Mouse (Mus musculus): ENCODE measurements around the gene Fry. TPM values are rescaled to one million over a fixed set of nuclear protein-coding genes. Genes with fewer than 3 reads are reported as not detected.

The Fry gene
- polyA plus RNA-seq, 1 experiment from 2014 or later, result 7.1 TPM

- 68% methylated on average over 11 of the region's 11 CpGs for WGBS
- Histone ChIP-seq H3K27ac (no peak overlapping the region), H3K9me3 (no peaks in the 10 kb centered on the region), H3K36me3 (no peaks in the 10 kb centered on the region), H3K27me3 (replicated peaks) (no peaks in the 10 kb centered on the region), H3K9ac (no peak overlapping the region), H3K4me2 (replicated peaks) (no peak overlapping the region), H3K4me3 (replicated peaks) (no peak overlapping the region), H3K4me1 (replicated peaks) (peaks cover 12% of the 10 kb centered on the region)
- ATAC-seq, result no peak
Measured at GRCm38 (mm10) chr5:150294306-150294705, 175.9 kb downstream of the Fry start.

GRCm38 (mm10) chr5:150295096-150295495, 176.7 kb downstream of the Fry start:
- H3K27ac ChIP-seq, result peak overlapping the region; percentile 51; the same call in 1 of the 2 replicates
- H3K9me3 ChIP-seq, result no peaks in the 10 kb centered on the region
- ATAC-seq, result peak; percentile 59
- no peaks in the 10 kb centered on the region for H3K36me3 ChIP-seq
- WGBS, result 53% methylated on average over 11 of the region's 11 CpGs
- H3K4me3 ChIP-seq (replicated peaks), result no peak overlapping the region
- H3K4me2 ChIP-seq (replicated peaks), result 0 out of 2 replicates have a peak overlapping the region, but pooled peaks have one; percentile 29
- peaks cover 12% of the 10 kb centered on the region for H3K4me1 ChIP-seq (replicated peaks)
- H3K27me3 ChIP-seq (replicated peaks), result no peaks in the 10 kb centered on the region
- H3K9ac ChIP-seq, result no peak overlapping the region

DNA sequence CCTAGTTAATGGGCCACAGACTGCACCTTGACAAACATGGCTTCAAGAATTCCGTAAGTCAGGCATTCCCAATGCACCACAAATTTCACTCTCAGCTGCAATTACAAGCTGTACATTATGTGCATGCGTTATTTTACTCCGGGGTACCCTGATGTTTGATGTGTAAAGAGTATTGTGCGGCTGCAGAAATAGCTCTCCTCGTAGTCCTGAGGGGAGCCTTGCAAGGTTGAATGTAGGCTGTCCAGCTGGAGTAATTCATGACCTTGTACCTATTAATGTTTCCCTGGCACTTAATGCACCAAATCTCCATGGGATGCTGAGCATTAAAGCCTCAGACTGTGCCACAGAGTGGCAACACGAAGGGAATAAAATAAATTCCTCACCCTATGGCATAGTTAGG, 180.5 kb downstream of the Fry start:
- H3K9me3 ChIP-seq, result no peaks in the 10 kb centered on the region
- ATAC-seq, result no peak
- 73% methylated on average over 6 of the region's 6 CpGs for WGBS
- no peak overlapping the region for H3K4me3 ChIP-seq (replicated peaks)
- H3K9ac ChIP-seq, result no peak overlapping the region
- H3K27ac ChIP-seq, result no peak overlapping the region
- no peaks in the 10 kb centered on the region for H3K36me3 ChIP-seq
- peaks cover 8% of the 10 kb centered on the region; the same call in 1 of the 2 replicates for H3K4me1 ChIP-seq (replicated peaks)
- no peak overlapping the region for H3K4me2 ChIP-seq (replicated peaks)
- H3K27me3 ChIP-seq (replicated peaks), result no peaks in the 10 kb centered on the region

DNA sequence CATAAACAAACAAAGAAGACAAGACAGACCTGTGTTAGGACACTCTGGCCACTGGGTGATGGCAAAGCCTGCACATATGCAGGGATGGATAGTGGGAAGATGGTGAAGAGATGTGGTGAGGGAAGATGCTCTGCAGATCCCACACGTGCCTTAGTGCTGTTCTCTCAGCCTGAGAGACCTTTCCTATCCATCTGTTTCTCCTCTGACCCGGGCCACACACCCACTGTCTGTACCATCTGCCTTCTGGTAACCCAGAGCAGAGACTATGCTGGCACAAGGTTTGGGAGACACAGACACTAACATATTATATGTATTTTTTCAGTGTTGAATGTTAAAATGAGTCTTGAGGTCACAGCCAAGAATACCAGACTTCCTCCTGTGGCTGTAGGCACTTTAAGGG, 183.7 kb downstream of the Fry start:
- 69% methylated on average over 2 of the region's 2 CpGs for WGBS
- Histone ChIP-seq H3K4me3 (replicated peaks) (no peak overlapping the region), H3K9me3 (no peaks in the 10 kb centered on the region), H3K9ac (no peak overlapping the region), H3K36me3 (no peaks in the 10 kb centered on the region), H3K27me3 (replicated peaks) (no peaks in the 10 kb centered on the region), H3K4me1 (replicated peaks) (no peaks in the 10 kb centered on the region), H3K27ac (no peak overlapping the region), H3K4me2 (replicated peaks) (no peak overlapping the region)
- ATAC-seq, result no peak

DNA sequence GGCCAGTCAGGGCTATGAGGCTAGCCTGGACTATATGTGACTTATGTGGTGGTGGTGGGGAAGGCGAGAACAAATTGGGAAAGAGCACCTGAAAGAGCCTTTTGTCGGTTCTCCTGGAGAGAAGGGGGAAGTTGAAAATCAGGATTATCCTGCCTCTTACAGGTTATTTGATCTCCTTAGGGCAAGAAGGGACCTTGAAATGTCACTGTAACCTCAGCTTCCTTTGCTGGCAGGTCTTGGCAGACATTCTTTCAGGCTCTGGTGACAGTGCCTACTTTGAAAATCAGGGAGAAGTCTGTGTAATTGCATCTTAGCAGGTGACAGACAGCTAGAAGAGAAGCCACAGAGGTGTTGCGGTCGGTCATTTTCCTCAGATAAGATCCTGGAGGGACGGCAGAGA, 184.6 kb downstream of the Fry start:
- whole genome bisulfite sequencing, result 73% methylated on average over 5 of the region's 5 CpGs
- no peaks in the 10 kb centered on the region for H3K36me3 ChIP-seq
- ATAC-seq, result no peak

GRCm38 (mm10) chr5:150306497-150306896, 188.1 kb downstream of the Fry start:
- H3K36me3 ChIP-seq, result no peaks in the 10 kb centered on the region

More for the DNA sequence above, 184.6 kb downstream of the Fry start:
- Histone ChIP-seq H3K4me3 (replicated peaks) (no peak overlapping the region), H3K9me3 (no peaks in the 10 kb centered on the region), H3K4me2 (replicated peaks) (no peak overlapping the region), H3K27ac (no peak overlapping the region), H3K9ac (no peak overlapping the region), H3K4me1 (replicated peaks) (no peaks in the 10 kb centered on the region), H3K27me3 (replicated peaks) (no peaks in the 10 kb centered on the region)

GRCm38 (mm10) chr5:150313229-150313628, 194.8 kb downstream of the Fry start:
- H3K27ac ChIP-seq, result no peak overlapping the region
- no peak overlapping the region for H3K9ac ChIP-seq
- no peak overlapping the region for H3K4me2 ChIP-seq (replicated peaks)
- ATAC-seq, result no peak
- H3K4me3 ChIP-seq (replicated peaks), result no peak overlapping the region
- no peaks in the 10 kb centered on the region for H3K9me3 ChIP-seq
- no peaks in the 10 kb centered on the region for H3K36me3 ChIP-seq
- no peaks in the 10 kb centered on the region for H3K4me1 ChIP-seq (replicated peaks)
- no peaks in the 10 kb centered on the region for H3K27me3 ChIP-seq (replicated peaks)
- WGBS, result 74% methylated on average over 2 of the region's 2 CpGs

More at GRCm38 (mm10) chr5:150306497-150306896, 188.1 kb downstream of the Fry start:
- Histone ChIP-seq H3K9ac (no peak overlapping the region), H3K4me3 (replicated peaks) (no peak overlapping the region), H3K4me2 (replicated peaks) (no peak overlapping the region), H3K27me3 (replicated peaks) (no peaks in the 10 kb centered on the region), H3K9me3 (no peaks in the 10 kb centered on the region), H3K27ac (no peak overlapping the region), H3K4me1 (replicated peaks) (no peaks in the 10 kb centered on the region)
- no peak for ATAC-seq
- WGBS, result 87% methylated on average over 5 of the region's 5 CpGs

GRCm38 (mm10) chr5:150314582-150314981, 196.1 kb downstream of the Fry start:
- no peaks in the 10 kb centered on the region for H3K4me1 ChIP-seq (replicated peaks)
- H3K4me2 ChIP-seq (replicated peaks), result no peak overlapping the region
- no peak overlapping the region for H3K4me3 ChIP-seq (replicated peaks)
- H3K27ac ChIP-seq, result no peak overlapping the region
- H3K9me3 ChIP-seq, result no peaks in the 10 kb centered on the region
- 95% methylated on average over 6 of the region's 6 CpGs for WGBS
- H3K9ac ChIP-seq, result no peak overlapping the region
- ATAC-seq, result no peak
- no peaks in the 10 kb centered on the region for H3K27me3 ChIP-seq (replicated peaks)
- no peaks in the 10 kb centered on the region for H3K36me3 ChIP-seq

DNA sequence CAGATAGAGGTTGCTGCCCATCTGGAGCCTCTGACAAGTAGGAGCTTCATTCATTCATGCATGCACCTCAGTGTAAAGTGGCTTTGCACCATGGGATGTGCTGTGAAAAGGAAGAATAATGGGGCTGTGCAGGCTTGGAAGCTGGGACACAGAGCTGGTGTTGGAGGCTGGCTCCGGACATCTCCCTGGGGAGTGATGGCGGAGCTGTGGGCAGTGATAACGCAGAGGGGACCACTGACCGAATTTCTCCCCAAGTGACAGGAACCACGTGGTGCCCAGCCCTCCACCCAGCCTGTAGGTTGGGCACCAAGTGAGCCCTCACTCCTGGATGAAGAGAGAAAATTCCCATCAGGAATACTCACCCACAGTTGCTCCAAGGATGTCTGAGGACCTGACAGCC, 207.0 kb downstream of the Fry start:
- no peaks in the 10 kb centered on the region for H3K4me1 ChIP-seq (replicated peaks)
- 66% methylated on average over 5 of the region's 5 CpGs for WGBS

DNA sequence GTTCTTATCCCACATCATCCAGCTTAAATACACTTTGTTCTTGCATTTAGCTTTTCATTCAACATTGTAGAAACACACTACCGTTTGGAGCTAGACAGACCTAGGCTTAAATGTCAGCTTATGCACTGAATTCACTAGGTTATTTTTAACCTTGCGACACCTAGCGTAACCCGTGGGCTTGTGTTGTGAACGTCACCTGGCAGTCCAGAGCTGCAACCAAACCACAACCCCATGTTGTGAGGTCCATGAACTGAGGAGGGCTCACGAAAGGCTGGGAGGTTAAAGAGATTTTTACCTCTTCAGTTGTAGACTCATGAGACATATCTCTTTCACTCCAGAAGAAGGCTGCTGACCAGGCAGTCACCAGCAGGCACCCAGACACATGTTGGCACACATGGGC, 210.2 kb downstream of the Fry start:
- Histone ChIP-seq H3K4me1 (replicated peaks) (peaks cover 11% of the 10 kb centered on the region), H3K36me3 (no peaks in the 10 kb centered on the region), H3K9ac (no peak overlapping the region), H3K27ac (no peak overlapping the region), H3K27me3 (replicated peaks) (no peaks in the 10 kb centered on the region), H3K4me2 (replicated peaks) (no peak overlapping the region), H3K4me3 (replicated peaks) (no peak overlapping the region), H3K9me3 (no peaks in the 10 kb centered on the region)
- 90% methylated on average over 6 of the region's 6 CpGs for WGBS
- ATAC-seq, result no peak

More for the DNA sequence above, 207.0 kb downstream of the Fry start:
- Histone ChIP-seq H3K4me3 (replicated peaks) (no peak overlapping the region), H3K36me3 (no peaks in the 10 kb centered on the region), H3K4me2 (replicated peaks) (no peak overlapping the region), H3K27ac (no peak overlapping the region), H3K9ac (no peak overlapping the region), H3K9me3 (no peaks in the 10 kb centered on the region), H3K27me3 (replicated peaks) (no peaks in the 10 kb centered on the region)
- no peak for ATAC-seq

- H3K36me3 ChIP-seq, result no peaks in the 10 kb centered on the region
- 67% methylated on average over 2 of the region's 2 CpGs for WGBS
- peaks cover 11% of the 10 kb centered on the region for H3K4me1 ChIP-seq (replicated peaks)
- H3K27me3 ChIP-seq (replicated peaks), result no peaks in the 10 kb centered on the region
- H3K4me3 ChIP-seq (replicated peaks), result no peak overlapping the region
- H3K9me3 ChIP-seq, result no peaks in the 10 kb centered on the region
- no peak overlapping the region for H3K9ac ChIP-seq
- no peak overlapping the region for H3K27ac ChIP-seq
- no peak overlapping the region for H3K4me2 ChIP-seq (replicated peaks)
- no peak; the same call in 1 of the 2 replicates for ATAC-seq
Measured at GRCm38 (mm10) chr5:150331821-150332220, 213.4 kb downstream of the Fry start.

GRCm38 (mm10) chr5:150332810-150333209, 214.4 kb downstream of the Fry start:
- Histone ChIP-seq H3K27ac (0 out of 2 replicates have a peak overlapping the region, but pooled peaks have one; percentile 45), H3K4me1 (replicated peaks) (peaks cover 11% of the 10 kb centered on the region), H3K27me3 (replicated peaks) (no peaks in the 10 kb centered on the region), H3K9me3 (no peaks in the 10 kb centered on the region), H3K9ac (no peak overlapping the region), H3K4me2 (replicated peaks) (peak overlapping the region; percentile 34; the same call in 1 of the 2 replicates), H3K36me3 (no peaks in the 10 kb centered on the region), H3K4me3 (replicated peaks) (no peak overlapping the region)
- 39% methylated on average over 5 of the region's 5 CpGs for WGBS
- ATAC-seq, result peak; percentile 43

DNA sequence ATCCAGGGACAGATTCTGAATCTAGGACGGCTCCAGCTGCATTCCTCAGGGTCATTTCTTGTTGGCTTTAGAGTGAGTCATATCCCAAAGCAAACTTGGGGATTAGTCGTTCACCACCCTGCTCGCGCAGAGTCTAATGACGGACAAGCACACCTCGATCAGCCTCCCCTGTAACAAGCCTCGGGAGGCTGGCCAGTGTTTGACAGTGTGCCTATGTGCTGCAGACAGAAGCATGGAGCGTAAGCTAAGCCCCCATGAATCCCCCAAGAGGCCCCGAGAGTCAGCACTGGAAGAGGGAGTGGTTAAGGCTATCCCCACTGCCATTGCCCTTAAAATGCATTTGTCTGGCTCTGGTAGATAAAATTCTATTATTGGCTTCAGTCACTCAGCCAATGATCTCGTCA, 214.9 kb downstream of the Fry start:
- Histone ChIP-seq H3K9me3 (no peaks in the 10 kb centered on the region), H3K27ac (0 out of 2 replicates have a peak overlapping the region, but pooled peaks have one; percentile 45), H3K4me3 (replicated peaks) (no peak overlapping the region), H3K36me3 (no peaks in the 10 kb centered on the region), H3K4me2 (replicated peaks) (peak overlapping the region; percentile 34), H3K9ac (no peak overlapping the region), H3K27me3 (replicated peaks) (no peaks in the 10 kb centered on the region), H3K4me1 (replicated peaks) (peaks cover 11% of the 10 kb centered on the region)
- 53% methylated on average over 10 of the region's 10 CpGs for WGBS
- peak; percentile 84 for ATAC-seq
